Mouse (Mus musculus) hindbrain, embryonic 12.5 days (tissue): Measurements from ENCODE around the gene Sds. TPM values are rescaled to one million over a fixed set of nuclear protein-coding genes. Genes with fewer than 3 reads are reported as not detected.
A peak's percentile ranks its signal among the peaks of the same experiment; 100 is the strongest.

ENCODE experiments used
- ATAC-seq: fragments of 200-750 bp; cut with Nextera tagmentation; 2 replicates; pipeline ENCODE4 v1.8.0; 2017; ENCODE audit warnings: moderate TSS enrichment; ENCODE audit not compliant: low FRiP score
- H3K27ac ChIP-seq: fragments of 300-500 bp; sonication (generic); 2 replicates; pipeline ENCODE4 v1.5.1; 2016; ENCODE audit warnings: mild to moderate bottlenecking
- H3K27me3 ChIP-seq: fragments of 300-500 bp; sonication (generic); 2 replicates; pipeline ENCODE4 v1.6.1; 2016; ENCODE audit warnings: mild to moderate bottlenecking
- H3K36me3 ChIP-seq: fragments of 300-500 bp; sonication (generic); 2 replicates; pipeline ENCODE4 v1.6.1; 2016; ENCODE audit warnings: mild to moderate bottlenecking
- H3K4me1 ChIP-seq: fragments of 300-500 bp; sonication (generic); 2 replicates; pipeline ENCODE4 v1.6.1; 2016
- H3K4me2 ChIP-seq: fragments of 300-500 bp; sonication (generic); replicated peaks from 2 replicates; pipeline ENCODE4 v1.6.1; 2016; ENCODE audit warnings: mild to moderate bottlenecking
- H3K4me3 ChIP-seq: fragments of 300-500 bp; sonication (generic); 2 replicates; pipeline ENCODE4 v1.5.1; 2016; ENCODE audit warnings: mild to moderate bottlenecking
- H3K9ac ChIP-seq: fragments of 300-500 bp; sonication (generic); 2 replicates; pipeline ENCODE4 v1.6.1; 2016; ENCODE audit warnings: mild to moderate bottlenecking, moderate library complexity
- H3K9me3 ChIP-seq: fragments of 300-500 bp; sonication (generic); replicated peaks from 2 replicates; pipeline ENCODE4 v1.6.1; 2016; ENCODE audit warnings: mild to moderate bottlenecking
- WGBS: fragments of 180-500 bp; shearing (Covaris S2); methylation state at CpG from one replicate; pipeline ENCODE4 v1.1.7; 2016; 5-methylcytosine and 5-hydroxymethylcytosine counted together
- polyA plus RNA-seq: library from polyadenylated mRNA; unstranded; fragments of >200 nt; fragmentation: Nextera tagmentation; extraction: Ambion mirVana; gene quantifications from 2 replicates; pipeline ENCODE4 v1.2.1, GENCODE M21; 2016

Sds gene
- polyA plus RNA-seq, 1 experiment from 2014 or later = not detected

DNA sequence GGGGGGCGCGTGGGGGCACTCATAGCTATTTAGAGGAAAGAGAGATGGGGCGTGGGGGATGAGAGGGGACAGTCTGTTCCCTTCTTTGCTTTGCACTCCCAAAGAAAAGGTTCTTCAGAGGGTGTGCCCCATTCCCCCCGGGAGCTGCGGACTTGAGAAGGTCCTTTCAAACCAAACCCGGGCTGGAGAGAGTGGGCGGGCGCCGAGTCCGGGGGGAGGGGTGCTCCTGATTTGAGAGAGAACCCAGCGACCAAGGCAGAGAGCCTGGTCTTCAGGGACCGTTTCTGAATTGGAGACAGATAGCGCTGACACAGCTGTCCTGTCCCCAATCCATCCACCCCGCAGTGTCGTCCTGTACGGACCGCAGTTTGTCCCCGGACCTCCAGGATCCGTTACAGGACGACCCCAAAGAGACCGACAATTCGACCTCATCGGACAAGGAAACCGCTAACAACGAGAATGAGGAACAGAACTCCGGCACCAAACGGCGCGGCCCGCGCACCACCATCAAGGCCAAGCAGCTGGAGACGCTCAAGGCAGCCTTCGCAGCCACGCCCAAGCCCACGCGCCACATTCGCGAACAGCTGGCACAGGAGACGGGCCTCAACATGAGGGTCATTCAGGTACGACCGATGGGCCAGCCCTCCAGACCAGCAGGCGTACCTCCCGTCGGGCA lies 41.2 kb upstream of the Sds start:
- Histone ChIP-seq H3K36me3 (no peaks in the 10 kb centered on the region), H3K27ac (peak overlapping the region; percentile 93), H3K27me3 (peaks cover 94% of the 10 kb centered on the region), H3K4me2 (peak overlapping the region; percentile 60), H3K9me3 (no peaks in the 10 kb centered on the region), H3K4me3 (peak overlapping the region; percentile 55), H3K9ac (peak overlapping the region; percentile 87), H3K4me1 (peaks cover 39% of the 10 kb centered on the region)
- ATAC-seq = no peak
- WGBS = under 1% methylated on average over 44 of the region's 44 CpGs

DNA sequence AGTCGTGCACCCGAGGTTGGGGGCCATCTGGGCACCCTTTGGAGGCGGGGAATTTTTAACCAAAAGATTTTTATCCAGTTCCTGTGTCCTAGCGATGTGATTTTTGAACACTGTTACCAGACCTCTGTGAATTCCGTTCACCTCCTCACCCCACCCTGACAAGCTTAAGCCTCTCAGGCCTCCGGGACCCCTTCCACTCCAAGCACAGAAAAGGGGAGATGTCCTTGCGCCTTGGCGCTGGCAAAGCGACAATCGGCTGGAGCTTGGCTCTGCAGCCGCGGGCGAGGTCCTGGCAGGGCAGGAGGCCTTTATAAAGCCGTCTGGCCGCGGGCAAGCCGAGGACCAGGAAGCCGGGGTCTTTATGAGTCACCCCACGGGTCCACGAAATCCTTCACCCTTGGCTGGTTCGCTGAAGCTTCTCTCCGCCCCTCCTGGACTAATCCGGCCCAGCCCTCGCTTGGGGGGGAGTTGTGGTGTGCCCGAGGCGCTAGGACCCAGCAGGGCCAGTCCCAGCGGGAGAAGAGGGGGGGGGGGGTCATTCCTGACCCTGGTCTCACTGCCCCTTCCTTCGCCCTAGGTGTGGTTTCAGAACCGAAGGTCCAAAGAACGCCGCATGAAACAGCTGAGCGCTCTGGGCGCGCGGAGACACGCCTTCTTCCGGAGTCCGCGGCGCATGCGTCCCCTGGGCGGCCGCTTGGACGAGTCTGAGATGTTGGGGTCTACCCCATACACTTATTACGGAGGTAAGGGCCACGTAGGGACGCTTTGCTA lies 40.4 kb upstream of the Sds start:
- ATAC-seq = no peak

DNA sequence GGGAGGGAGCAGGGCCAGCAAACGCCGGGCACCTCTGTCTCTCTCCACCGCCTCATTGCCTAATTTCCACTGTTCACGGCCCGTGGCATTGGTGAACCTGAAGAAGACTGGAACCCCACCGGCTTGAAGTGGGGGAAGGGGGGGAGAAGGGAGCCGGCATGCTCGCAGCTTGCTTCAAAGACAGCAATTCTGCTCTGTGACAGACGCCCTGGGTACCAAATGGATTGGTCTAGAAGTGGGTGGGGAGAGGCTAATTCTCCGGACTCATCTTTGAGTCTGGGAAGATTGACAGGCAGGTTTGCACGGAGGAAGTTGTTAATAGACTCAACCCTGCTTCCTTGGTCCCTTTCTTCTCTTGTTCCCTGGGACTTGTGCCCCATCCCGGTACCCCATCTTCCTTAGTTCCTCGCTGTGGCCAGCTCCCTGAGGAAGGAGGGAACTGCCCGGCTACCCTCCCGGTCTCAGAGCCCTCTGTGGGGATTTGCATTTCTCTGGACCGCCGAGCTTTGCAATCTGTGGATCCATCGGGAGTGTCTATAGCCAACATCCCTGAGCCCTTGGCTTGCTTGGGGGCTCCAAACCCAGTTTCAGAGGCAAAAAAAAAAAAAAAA lies 39.3 kb upstream of the Sds start:
- Histone ChIP-seq H3K9me3 (no peaks in the 10 kb centered on the region), H3K27ac (peak overlapping the region; percentile 93), H3K4me1 (peaks cover 38% of the 10 kb centered on the region), H3K9ac (peak overlapping the region; percentile 87), H3K27me3 (peaks cover 86% of the 10 kb centered on the region), H3K4me2 (peak overlapping the region; percentile 60), H3K4me3 (peak overlapping the region; percentile 55), H3K36me3 (no peaks in the 10 kb centered on the region)
- 2% methylated on average over 18 of the region's 18 CpGs for WGBS
- no peak for ATAC-seq

More for the DNA sequence above, 40.4 kb upstream of the Sds start:
- Histone ChIP-seq H3K36me3 (no peaks in the 10 kb centered on the region), H3K27ac (peak overlapping the region; percentile 93), H3K27me3 (peaks cover 96% of the 10 kb centered on the region), H3K4me3 (peak overlapping the region; percentile 55), H3K9me3 (no peaks in the 10 kb centered on the region), H3K4me2 (peak overlapping the region; percentile 60), H3K9ac (peak overlapping the region; percentile 87), H3K4me1 (peaks cover 42% of the 10 kb centered on the region)
- WGBS = under 1% methylated on average over 47 of the region's 47 CpGs

DNA sequence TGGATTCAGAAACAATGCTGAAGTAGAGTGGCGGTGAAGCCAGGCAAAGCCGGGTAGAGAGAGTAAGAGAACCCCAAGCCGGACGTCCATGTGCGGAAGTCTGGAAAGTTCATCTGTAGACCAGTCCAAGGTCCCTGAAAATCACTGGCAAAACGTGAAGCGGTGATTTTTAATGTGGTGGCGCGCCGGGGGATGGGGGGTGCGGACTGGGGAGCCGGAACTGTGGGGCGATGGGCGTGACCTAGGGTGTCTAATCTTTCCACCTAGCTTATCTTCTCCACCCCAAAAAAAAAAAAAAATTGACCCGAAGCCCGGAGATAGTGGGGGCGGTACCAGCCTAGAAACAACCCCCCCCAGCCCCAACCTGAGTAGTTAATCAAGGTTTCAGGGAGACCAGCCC lies 38.8 kb upstream of the Sds start:
- under 1% methylated on average over 17 of the region's 17 CpGs for WGBS
- Histone ChIP-seq H3K9me3 (no peaks in the 10 kb centered on the region), H3K4me1 (peaks cover 38% of the 10 kb centered on the region), H3K4me3 (peak overlapping the region; percentile 55), H3K4me2 (peak overlapping the region; percentile 60), H3K27me3 (peaks cover 84% of the 10 kb centered on the region), H3K27ac (peak overlapping the region; percentile 93), H3K36me3 (no peaks in the 10 kb centered on the region), H3K9ac (peak overlapping the region; percentile 87)
- no peak for ATAC-seq

DNA sequence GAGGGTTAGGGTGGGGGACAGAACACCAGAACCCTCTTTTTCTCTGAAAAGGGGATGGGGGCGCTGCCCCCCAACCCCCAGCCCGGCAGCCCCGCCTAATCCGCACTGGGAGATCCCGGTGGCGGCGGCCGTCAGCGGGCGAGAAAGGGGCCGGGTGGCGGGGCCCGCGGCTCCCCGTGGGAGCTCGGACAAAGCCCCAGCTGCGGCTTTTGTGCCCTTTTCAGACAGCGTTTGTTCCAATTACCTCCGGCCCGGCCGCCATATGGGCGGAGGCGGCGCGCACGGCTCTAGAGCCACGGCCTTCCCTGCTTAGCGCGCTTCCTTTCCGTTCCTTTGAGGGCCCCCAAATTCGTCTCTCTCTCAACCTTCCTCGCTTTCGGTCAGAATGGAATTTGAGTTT lies 38.3 kb upstream of the Sds start:
- H3K9me3 ChIP-seq = no peaks in the 10 kb centered on the region
- H3K27me3 ChIP-seq = peaks cover 85% of the 10 kb centered on the region
- peak overlapping the region; percentile 87 for H3K9ac ChIP-seq
- H3K4me3 ChIP-seq = peak overlapping the region; percentile 55
- H3K4me1 ChIP-seq = peaks cover 38% of the 10 kb centered on the region
- ATAC-seq = no peak
- H3K36me3 ChIP-seq = no peaks in the 10 kb centered on the region
- peak overlapping the region; percentile 93 for H3K27ac ChIP-seq
- H3K4me2 ChIP-seq = peak overlapping the region; percentile 60
- WGBS = under 1% methylated on average over 33 of the region's 33 CpGs

DNA sequence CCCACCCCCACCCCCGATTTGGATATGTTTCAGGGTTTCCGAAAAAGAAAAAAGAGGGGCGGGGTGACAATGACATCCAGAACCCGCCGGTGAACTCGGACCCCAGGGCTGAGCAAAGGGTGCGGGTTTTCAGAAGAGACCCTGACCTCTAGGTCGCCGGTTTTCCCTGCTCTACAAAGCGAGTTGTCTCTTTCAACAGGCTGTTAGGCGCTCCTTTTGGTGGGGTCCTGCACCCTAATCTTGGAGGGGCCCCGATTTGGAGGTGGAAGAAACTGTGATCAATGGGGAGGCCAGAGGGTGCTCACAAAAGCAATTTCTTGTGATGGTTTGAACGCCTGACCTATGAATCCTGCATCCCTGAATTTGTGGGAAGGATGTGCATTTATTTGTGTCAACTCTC lies 37.9 kb upstream of the Sds start:
- no peak for ATAC-seq
- Histone ChIP-seq H3K9ac (peak overlapping the region; percentile 87), H3K4me1 (peaks cover 38% of the 10 kb centered on the region), H3K36me3 (no peaks in the 10 kb centered on the region), H3K27me3 (peaks cover 86% of the 10 kb centered on the region), H3K4me3 (peak overlapping the region; percentile 55), H3K27ac (peak overlapping the region; percentile 93), H3K9me3 (no peaks in the 10 kb centered on the region), H3K4me2 (peak overlapping the region; percentile 60)
- under 1% methylated on average over 13 of the region's 13 CpGs for WGBS

DNA sequence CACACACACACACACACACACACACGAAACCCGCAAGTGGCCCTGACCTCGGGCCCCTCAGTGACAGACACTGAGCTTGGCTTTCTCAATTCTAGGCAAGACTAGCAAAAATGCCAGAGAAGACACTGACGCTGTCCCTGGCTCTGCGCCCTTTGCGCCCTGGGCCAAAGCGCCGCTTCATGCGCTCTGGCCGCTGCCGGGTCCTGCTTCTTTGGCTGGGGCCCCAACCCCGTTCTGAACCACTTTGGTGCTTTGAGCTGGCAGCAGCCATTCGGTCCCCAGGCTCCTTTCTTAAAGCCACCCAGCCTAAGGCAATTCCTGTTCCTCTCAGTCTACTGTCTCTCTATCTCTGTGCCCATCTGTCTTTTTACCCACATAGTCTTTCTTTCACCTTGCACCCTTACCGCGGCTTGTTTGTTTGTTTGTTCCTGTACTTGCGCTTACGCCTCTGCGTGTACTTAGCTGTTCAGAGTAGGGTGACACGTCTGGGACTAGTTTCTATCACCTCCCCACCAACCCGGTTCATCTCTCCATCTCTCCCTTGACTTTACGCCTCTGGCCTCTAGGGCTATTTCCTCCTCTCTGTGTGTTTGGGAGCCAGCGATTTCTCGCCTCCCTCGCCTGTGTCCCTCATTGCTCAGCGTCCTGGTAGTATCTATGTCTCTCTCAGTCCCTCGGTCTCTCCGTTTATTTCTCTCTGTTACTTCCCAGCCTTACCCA lies 37.2 kb upstream of the Sds start:
- Histone ChIP-seq H3K9me3 (no peaks in the 10 kb centered on the region), H3K27ac (peak overlapping the region; percentile 93), H3K4me2 (peak overlapping the region; percentile 60), H3K4me3 (peak overlapping the region; percentile 55), H3K9ac (peak overlapping the region; percentile 87), H3K36me3 (no peaks in the 10 kb centered on the region), H3K27me3 (peaks cover 84% of the 10 kb centered on the region), H3K4me1 (peaks cover 38% of the 10 kb centered on the region)
- WGBS = 1% methylated on average over 27 of the region's 27 CpGs
- ATAC-seq = no peak

DNA sequence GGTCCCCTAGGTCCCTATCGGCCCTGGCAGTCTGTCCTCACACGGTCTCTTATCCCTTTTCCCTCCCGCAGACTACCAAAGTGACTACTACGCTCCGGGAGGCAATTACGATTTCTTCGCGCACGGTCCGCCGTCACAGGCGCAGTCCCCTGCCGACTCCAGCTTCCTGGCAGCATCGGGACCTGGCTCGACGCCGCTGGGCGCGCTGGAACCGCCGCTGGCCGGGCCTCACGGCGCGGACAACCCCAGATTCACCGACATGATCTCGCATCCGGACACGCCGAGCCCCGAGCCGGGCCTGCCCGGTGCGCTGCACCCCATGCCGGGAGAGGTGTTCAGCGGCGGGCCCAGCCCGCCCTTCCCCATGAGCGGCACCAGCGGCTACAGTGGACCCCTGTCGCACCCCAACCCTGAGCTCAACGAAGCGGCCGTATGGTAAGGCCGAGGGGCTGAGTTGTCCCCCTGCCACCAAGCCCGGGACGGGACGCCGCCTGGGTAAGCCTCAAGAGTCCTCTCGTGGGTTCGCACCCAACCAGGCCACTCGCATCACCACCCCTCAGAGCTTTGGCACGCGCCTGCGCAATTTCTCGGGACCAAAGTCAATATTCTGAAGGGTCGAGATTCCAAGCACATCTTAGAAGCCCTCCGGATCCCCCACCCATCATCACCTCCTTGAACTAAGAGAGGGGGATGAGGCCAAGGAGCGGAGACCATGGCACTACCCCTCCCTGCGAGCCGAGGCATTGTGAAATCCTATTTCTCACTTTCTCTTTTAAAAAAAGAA lies 36.2 kb upstream of the Sds start:
- 3% methylated on average over 61 of the region's 61 CpGs for WGBS
- peak overlapping the region; percentile 60 for H3K4me2 ChIP-seq
- H3K4me1 ChIP-seq = peaks cover 38% of the 10 kb centered on the region
- peak overlapping the region; percentile 55 for H3K4me3 ChIP-seq
- no peaks in the 10 kb centered on the region for H3K9me3 ChIP-seq
- H3K36me3 ChIP-seq = no peaks in the 10 kb centered on the region
- ATAC-seq = no peak
- peaks cover 83% of the 10 kb centered on the region for H3K27me3 ChIP-seq
- peak overlapping the region; percentile 93 for H3K27ac ChIP-seq
- peak overlapping the region; percentile 87 for H3K9ac ChIP-seq

DNA sequence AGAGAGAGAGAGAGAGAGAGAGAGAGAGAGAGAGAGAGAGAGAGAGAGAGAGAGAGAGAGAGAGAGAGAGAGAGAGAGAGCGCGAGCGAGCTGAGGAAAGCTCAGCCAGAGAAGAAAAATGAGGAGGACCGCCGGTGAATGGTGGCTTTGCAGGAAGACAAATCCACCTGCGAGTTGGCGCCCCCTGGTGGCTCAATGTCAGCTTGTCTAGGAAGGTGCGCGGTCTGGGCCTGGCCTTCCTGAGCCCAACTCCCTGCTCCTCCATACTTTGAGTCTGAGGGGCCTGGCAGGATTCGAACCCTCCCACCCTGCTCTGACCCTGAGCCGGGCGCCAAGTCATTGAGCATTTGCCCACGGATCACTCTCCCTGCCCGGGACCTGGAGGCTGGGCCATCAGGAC lies 35.6 kb upstream of the Sds start:
- Histone ChIP-seq H3K27ac (peak overlapping the region; percentile 93; the same call in 1 of the 2 replicates), H3K4me1 (peaks cover 34% of the 10 kb centered on the region), H3K27me3 (peaks cover 82% of the 10 kb centered on the region), H3K4me3 (peak overlapping the region; percentile 55), H3K9me3 (no peaks in the 10 kb centered on the region), H3K36me3 (no peaks in the 10 kb centered on the region), H3K9ac (peak overlapping the region; percentile 87), H3K4me2 (peak overlapping the region; percentile 60)
- WGBS = 3% methylated on average over 11 of the region's 14 CpGs
- ATAC-seq = 0 out of 2 replicates have a peak, but pooled peaks have one; percentile 23

DNA sequence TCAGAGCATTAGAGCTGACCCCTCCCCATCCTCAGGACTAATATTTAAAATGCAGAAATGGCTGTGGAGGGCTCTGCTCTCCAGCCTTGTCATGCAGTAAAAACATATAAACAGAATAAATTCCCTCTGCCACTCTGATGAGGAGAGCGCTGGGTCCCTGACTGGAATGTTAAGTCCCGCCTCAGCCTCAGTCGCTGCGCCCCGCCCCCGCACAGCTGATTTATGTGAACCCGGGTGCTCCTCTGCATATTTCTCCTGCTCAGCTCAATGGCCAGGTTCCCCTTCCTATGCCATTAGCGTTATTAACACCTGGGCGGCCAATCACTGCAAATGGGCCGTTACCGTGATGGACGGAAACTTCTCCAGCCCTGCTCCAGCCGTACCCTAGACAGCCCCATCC lies 29.0 kb upstream of the Sds start:
- Histone ChIP-seq H3K27me3 (peaks cover 35% of the 10 kb centered on the region), H3K4me2 (no peak overlapping the region), H3K36me3 (no peaks in the 10 kb centered on the region), H3K4me1 (peaks cover 2% of the 10 kb centered on the region; the same call in 1 of the 2 replicates), H3K9me3 (no peaks in the 10 kb centered on the region), H3K27ac (peak overlapping the region; percentile 40; the same call in 1 of the 2 replicates), H3K9ac (no peak overlapping the region), H3K4me3 (no peak overlapping the region)
- no peak for ATAC-seq
- 48% methylated on average over 13 of the region's 13 CpGs for WGBS

DNA sequence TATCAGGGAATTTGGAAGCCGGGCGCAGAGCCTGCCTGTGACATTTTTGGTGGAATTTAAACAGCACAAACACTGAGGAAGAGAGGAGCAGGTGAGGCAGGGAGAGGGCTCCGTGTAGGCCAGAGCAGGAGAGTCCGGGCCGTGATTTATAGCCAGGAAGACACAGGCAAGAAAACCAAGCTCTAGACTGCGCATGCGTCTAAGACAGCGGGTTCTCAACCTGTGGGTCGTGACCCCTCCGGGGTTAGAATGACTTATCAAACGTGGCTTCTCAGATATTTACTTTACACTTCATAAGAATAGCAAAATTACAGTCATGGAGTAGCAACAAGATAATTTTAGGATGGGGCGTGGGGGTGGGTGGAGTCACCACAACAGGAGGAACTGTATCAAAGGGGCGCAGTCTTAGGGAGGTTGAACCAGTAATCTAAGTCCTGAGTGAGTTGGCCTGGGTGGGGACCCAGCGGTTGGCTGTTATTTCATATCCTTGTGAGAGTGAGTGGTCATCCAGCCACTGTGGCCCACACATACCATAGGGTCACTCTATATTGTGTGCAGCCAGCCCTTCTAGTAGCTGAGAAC lies 21.5 kb upstream of the Sds start:
- no peak overlapping the region for H3K4me3 ChIP-seq
- H3K36me3 ChIP-seq = no peaks in the 10 kb centered on the region
- H3K9me3 ChIP-seq = no peaks in the 10 kb centered on the region
- H3K4me2 ChIP-seq = no peak overlapping the region
- peak overlapping the region; percentile 71; the same call in 1 of the 2 replicates for H3K27ac ChIP-seq
- 63% methylated on average over 14 of the region's 14 CpGs for WGBS
- peaks cover 6% of the 10 kb centered on the region; the same call in 1 of the 2 replicates for H3K4me1 ChIP-seq
- H3K27me3 ChIP-seq = peaks cover 15% of the 10 kb centered on the region
- no peak for ATAC-seq
- no peak overlapping the region for H3K9ac ChIP-seq
